Mouse (Mus musculus) stomach, postnatal 0 days (tissue): ENCODE measurements at regions not wholly inside any gene's neighbourhood (a gene's known extent, or its start where the extent isn't known, plus 50 kb on each side); places are given as distances from the start of the nearest gene placed in this dataset.

ENCODE experiments used
- ATAC-seq: fragments of 200-750 bp; cut with Nextera tagmentation; 2 replicates; pipeline ENCODE4 v1.8.0; 2017; ENCODE audit not compliant: low FRiP score, low TSS enrichment
- DNase-seq: peaks from one replicate; pipeline ENCODE4 v3.0.0-alpha.2; 2016; ENCODE audit warnings: low spot score
- H3K27ac ChIP-seq: fragments of 300-500 bp; sonication (generic); replicated peaks from 2 replicates; pipeline ENCODE4 v1.5.1; 2014; ENCODE audit warnings: mild to moderate bottlenecking, control low read depth
- H3K27me3 ChIP-seq: fragments of 300-500 bp; sonication (generic); 2 replicates; pipeline ENCODE4 v1.6.1; 2014; ENCODE audit warnings: low read length; ENCODE audit not compliant: control insufficient read depth, insufficient read depth
- H3K36me3 ChIP-seq: fragments of 300-500 bp; sonication (generic); 2 replicates; pipeline ENCODE4 v1.6.1; 2014; ENCODE audit warnings: low read length, mixed read lengths; ENCODE audit not compliant: control insufficient read depth, insufficient read depth
- H3K4me1 ChIP-seq: fragments of 300-500 bp; sonication (generic); replicated peaks from 2 replicates; pipeline ENCODE4 v1.6.1; 2014; ENCODE audit warnings: antibody characterized with exemption; ENCODE audit not compliant: control insufficient read depth, insufficient read depth
- H3K4me2 ChIP-seq: fragments of 300-500 bp; sonication (generic); replicated peaks from 2 replicates; pipeline ENCODE4 v1.6.1; 2014; ENCODE audit warnings: low read depth, mild to moderate bottlenecking, control low read depth, moderate library complexity
- H3K4me3 ChIP-seq: fragments of 300-500 bp; sonication (generic); 2 replicates; pipeline ENCODE4 v1.5.1; 2014; ENCODE audit warnings: low read depth, low read length, control low read depth
- H3K9ac ChIP-seq: fragments of 300-500 bp; sonication (generic); 2 replicates; pipeline ENCODE4 v1.6.1; 2014; ENCODE audit warnings: mild to moderate bottlenecking, low read length, control low read depth, mixed read lengths
- H3K9me3 ChIP-seq: fragments of 300-500 bp; sonication (generic); 2 replicates; pipeline ENCODE4 v1.6.1; 2016; ENCODE audit warnings: low read length; ENCODE audit not compliant: control insufficient read depth
- CTCF ChIP-seq: IDR thresholded peaks from 2 replicates; pipeline ENCODE4 v1.5.1; 2016; ENCODE audit warnings: antibody characterized with exemption, low read depth, mild to moderate bottlenecking, moderate library complexity
- EP300 ChIP-seq: optimal IDR thresholded peaks from 2 replicates; pipeline ENCODE3; 2016; ENCODE audit warnings: antibody characterized with exemption
- WGBS: fragments of 180-500 bp; shearing (Covaris S2); extraction: QIAGEN DNeasy Blood & Tissue Kit; methylation state at CpG from one replicate; pipeline ENCODE4 v1.1.7; 2014; 5-methylcytosine and 5-hydroxymethylcytosine counted together

GRCm38 (mm10) chr8:115436356-115436721, 271.3 kb downstream of the Maf start:
- Histone ChIP-seq H3K4me2 (no peak overlapping the region), H3K9me3 (no peaks in the 10 kb centered on the region), H3K4me1 (no peaks in the 10 kb centered on the region), H3K4me3 (no peak overlapping the region), H3K36me3 (no peaks in the 10 kb centered on the region), H3K9ac (no peak overlapping the region), H3K27me3 (no peaks in the 10 kb centered on the region), H3K27ac (no peak overlapping the region)
- TF ChIP-seq EP300, result no peak
- TF ChIP-seq CTCF, result no peak
- 83% methylated on average over 4 of the region's 4 CpGs for WGBS
- ATAC-seq (no peak), DNase-seq (no peak)

GRCm38 (mm10) chr8:115435720-115436355, 271.8 kb downstream of the Maf start:
- Histone ChIP-seq H3K27ac (no peak overlapping the region), H3K9ac (no peak overlapping the region), H3K4me3 (no peak overlapping the region), H3K27me3 (no peaks in the 10 kb centered on the region), H3K9me3 (no peaks in the 10 kb centered on the region), H3K36me3 (no peaks in the 10 kb centered on the region), H3K4me2 (no peak overlapping the region), H3K4me1 (no peaks in the 10 kb centered on the region)
- WGBS, result 87% methylated on average over 5 of the region's 5 CpGs
- ATAC-seq (no peak), DNase-seq (no peak)
- TF ChIP-seq EP300 (no peak), CTCF (no peak)

- H3K27me3 ChIP-seq, result no peaks in the 10 kb centered on the region
- ATAC-seq (no peak), DNase-seq (no peak)
- H3K4me1 ChIP-seq, result no peaks in the 10 kb centered on the region
- 69% methylated on average over 5 of the region's 5 CpGs for WGBS
- no peak overlapping the region for H3K27ac ChIP-seq
- H3K9ac ChIP-seq, result no peak overlapping the region
- no peak for TF ChIP-seq EP300
- TF ChIP-seq CTCF, result no peak
- H3K4me2 ChIP-seq, result no peak overlapping the region
- no peaks in the 10 kb centered on the region for H3K9me3 ChIP-seq
- H3K4me3 ChIP-seq, result no peak overlapping the region
- no peaks in the 10 kb centered on the region for H3K36me3 ChIP-seq
These were observed 275.1 kb downstream of the Maf start for GRCm38 (mm10) chr8:115432396-115433040.

DNA sequence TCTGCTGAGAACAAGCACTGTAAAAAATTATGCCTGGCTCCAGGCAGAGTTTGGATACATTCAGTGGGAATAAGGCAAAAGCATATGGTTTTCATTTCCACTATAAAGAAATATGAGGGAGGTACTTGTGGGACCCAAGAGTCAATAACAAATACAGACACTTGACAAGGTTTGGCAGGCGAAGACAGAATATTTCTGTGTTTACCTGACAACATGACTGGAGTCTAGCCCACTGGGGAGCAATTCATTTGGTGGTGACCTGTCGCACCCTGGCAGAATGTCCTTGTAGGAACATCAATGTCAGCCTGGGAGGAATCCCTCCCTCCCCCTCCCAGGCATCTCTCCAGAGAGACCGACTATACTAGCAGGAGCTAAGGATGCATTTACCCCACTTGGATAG, 276.8 kb downstream of the Maf start:
- Histone ChIP-seq H3K27me3 (no peaks in the 10 kb centered on the region), H3K4me3 (no peak overlapping the region), H3K36me3 (no peaks in the 10 kb centered on the region), H3K9me3 (no peaks in the 10 kb centered on the region), H3K4me1 (no peaks in the 10 kb centered on the region), H3K4me2 (no peak overlapping the region), H3K9ac (no peak overlapping the region), H3K27ac (no peak overlapping the region)
- no peak for ATAC-seq
- no peak for DNase-seq
- WGBS, result 70% methylated on average over 3 of the region's 3 CpGs
- TF ChIP-seq CTCF, result no peak
- no peak for TF ChIP-seq EP300

- TF ChIP-seq CTCF, result no peak
- TF ChIP-seq EP300, result no peak
- DNase-seq (no peak), ATAC-seq (no peak)
- Histone ChIP-seq H3K9me3 (no peaks in the 10 kb centered on the region), H3K4me1 (no peaks in the 10 kb centered on the region), H3K4me2 (no peak overlapping the region), H3K9ac (no peak overlapping the region), H3K27me3 (no peaks in the 10 kb centered on the region), H3K27ac (no peak overlapping the region), H3K36me3 (no peaks in the 10 kb centered on the region), H3K4me3 (no peak overlapping the region)
- 74% methylated on average over 3 of the region's 3 CpGs for WGBS
These were observed 278.2 kb downstream of the Maf start for GRCm38 (mm10) chr8:115429291-115429883.
